Mouse (Mus musculus): Measurements from ENCODE around the gene Cipc.

The Cipc gene

DNA sequence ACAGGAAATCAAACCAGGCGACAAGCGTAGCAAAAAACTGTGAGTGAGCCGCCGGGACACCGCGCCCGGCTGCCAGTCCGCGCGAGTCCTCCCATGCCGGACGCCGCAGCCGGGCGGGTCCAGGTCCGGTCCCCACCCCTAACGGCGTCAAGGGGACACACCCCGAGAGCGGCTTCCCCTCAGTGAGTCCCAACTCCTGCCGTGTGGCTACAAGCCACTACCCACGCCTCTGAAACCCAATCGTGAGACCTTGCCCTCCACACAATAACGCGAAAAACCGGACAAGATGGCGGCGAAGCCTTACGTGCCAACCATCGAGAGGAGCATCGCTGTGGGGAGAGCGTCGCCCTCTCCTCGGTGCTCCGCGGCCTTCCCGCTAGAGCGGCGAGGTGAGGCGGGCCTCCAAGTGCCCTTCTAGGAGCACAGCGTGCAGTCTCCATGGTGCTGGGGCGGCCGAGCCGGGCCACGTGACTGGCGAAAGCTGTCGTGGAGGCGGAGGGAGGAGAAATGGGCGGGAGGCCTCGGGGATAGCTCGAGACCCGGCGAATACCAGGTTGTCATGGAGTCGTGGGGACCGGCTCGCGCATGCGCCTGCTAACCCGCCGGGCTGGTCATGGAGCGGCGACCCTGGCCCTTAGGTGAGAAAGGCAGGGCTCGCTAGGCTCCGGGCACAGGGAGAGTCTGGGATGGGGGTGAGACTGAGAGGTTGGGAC lies at the start of gene Cipc:
Gene Cipc, plus strand, starts transcription at position 182 of the 713 bp plus-strand sequence.
- in situ Hi-C loops (cut with MboI; ENCODE audit: unreplicated experiment in 2 of 2), result loop anchor here in 1 of 2 experiments (25.0 kb wide), 2 partner anchors 810 to 1110 kb away; no protein-coding TSS in a partner anchor

DNA sequence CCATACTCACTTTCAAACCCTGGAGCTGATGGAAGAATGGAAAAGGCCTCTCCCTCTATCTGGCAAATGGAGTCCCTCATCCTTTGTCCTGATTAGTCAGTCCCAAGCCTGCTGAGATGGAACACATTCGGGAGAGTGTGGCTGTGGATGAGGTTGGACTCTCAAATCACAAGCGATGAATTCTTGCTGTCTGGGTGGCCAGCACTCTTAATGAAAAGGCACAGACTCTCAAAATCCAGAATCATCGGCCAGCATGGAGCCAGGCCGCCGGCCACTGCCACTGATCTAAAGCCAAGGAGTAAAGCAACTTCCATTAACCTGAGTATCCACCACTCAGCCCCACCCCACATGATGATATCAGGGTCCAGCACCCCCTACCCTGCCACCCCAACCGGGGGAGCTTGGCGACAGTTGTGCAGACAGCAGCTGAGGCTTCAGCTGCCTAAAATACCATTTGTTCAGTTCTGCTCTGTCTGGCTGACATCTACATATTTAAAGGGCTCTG lies 49.0 kb upstream of the Cipc start:
- in situ Hi-C loops (cut with MboI; ENCODE audit: unreplicated experiment in 2 of 2), result loop anchor here in 1 of 2 experiments (25.0 kb wide), 1 partner anchor 1436 kb away; the partner anchor contains the start of gene Fos

DNA sequence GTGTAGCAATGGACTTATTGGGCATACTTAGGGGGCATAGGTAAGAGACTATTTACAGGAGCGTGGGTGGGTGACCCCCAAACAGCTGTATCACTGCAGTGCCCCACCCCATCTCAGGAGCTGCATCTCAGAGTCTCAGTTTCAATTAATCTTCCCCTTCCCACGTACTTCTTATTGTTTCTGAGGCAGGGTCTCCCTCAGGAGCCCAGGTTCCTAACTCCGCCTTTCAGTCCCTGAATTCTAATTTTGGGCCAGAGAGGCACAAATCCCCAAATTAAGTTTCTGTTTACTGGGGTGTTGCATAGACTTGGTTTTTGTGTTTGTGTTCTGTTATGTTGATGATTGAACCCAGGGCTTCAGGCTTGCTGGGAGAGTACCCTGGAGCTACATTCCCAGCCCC lies 48.4 kb upstream of the Cipc start:
- in situ Hi-C loops (cut with MboI; ENCODE audit: unreplicated experiment in 2 of 2), result loop anchor here in 1 of 2 experiments (25.0 kb wide), 1 partner anchor 1436 kb away; the partner anchor contains the start of gene Fos

DNA sequence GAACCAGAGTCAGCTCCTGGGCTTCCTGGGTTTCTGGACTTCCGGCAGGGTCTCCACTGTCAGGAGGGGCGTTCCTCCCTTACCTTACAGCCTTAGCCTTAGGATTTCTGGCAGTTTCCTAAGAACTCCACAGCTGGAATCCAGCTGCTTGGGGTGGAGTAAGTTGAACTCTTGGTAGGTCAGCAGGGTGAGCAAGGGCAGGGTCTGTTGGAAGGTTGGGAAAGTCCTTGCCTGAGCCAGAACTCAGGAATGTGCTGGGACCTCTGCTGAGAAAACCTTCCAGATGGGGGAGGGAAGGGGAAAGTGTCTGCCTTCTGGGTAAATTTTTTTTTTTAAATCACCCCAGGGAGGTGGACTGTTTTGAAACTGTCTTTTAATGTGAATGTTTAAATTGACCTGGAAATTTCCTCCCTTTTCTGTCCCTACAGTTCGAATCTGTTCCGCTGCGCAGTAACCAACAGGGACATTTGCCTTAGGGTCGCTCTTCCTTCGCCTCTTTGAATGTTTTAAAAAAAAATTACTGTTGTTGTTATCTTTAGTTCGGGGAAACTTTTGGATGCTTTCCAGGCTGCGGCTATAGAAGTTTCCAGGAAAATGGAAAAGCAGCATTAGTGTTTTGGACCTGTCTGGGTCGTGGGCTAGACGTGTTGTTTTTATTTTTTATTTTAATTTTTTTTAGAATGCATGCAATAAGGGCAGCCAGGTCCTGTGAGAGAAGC lies 47.2 kb upstream of the Cipc start:
- in situ Hi-C loops (cut with MboI; ENCODE audit: unreplicated experiment in 2 of 2), result loop anchor here in 1 of 2 experiments (25.0 kb wide), 1 partner anchor 1437 kb away; the partner anchor contains the start of gene Fos

- in situ Hi-C loops (cut with MboI; ENCODE audit: unreplicated experiment in 2 of 2), result no loop called here
These were observed 42.7 kb upstream of the Cipc start for GRCm38 (mm10) chr12:86903828-86904806.

GRCm38 (mm10) chr12:86905203-86905602 lies 41.6 kb upstream of the Cipc start:
- in situ Hi-C loops (cut with MboI; ENCODE audit: unreplicated experiment in 2 of 2), result loop anchor here (5.0 kb wide), 2 partner anchors 108 to 113 kb away; no protein-coding TSS in a partner anchor

DNA sequence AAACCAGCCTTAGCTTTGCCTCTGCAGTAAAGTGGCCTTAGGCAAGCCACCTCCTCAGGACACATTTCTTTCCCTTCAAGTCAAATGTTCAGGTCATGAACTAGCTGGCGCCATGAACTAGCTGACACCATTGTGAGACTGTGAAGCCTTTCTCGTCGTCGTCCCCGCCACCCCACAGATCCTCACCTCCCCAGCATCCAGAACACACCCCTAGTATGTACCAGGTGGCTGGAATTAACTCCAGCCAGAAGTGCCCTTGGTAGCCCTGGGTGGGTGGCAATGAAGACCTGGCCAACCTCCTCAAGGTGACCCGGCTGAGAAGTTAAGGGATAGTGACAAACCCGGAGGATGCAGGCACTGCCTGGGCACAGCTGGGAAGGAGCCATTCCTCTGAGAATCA lies 41.0 kb upstream of the Cipc start:
- in situ Hi-C loops (cut with MboI; ENCODE audit: unreplicated experiment in 2 of 2), result loop anchor here (5.0 kb wide), 2 partner anchors 109 to 114 kb away; no protein-coding TSS in a partner anchor

DNA sequence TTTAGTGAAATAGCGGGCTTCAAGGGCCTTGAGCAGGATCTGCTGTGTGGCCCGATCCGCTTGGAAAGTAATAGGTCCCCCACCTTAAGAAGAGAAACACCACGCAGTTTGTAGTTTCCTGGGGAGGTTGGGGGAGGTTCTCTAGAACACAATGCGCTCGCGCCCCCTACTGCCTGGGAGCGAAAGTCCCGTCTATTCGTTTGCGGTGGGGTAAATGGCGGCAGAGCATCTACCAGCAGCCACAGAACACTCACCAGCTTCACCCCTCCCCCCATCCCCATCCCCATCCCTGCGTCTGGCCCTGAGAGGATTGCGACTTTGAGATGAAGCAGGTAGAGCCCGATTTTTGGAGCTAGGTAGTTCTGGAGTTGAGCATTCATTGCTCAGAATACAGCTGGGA lies 40.4 kb upstream of the Cipc start:
- in situ Hi-C loops (cut with MboI; ENCODE audit: unreplicated experiment in 2 of 2), result loop anchor here (5.0 kb wide), 2 partner anchors 109 to 114 kb away; no protein-coding TSS in a partner anchor

- in situ Hi-C loops (cut with MboI; ENCODE audit: unreplicated experiment in 2 of 2), result no loop called here
These were observed 35.3 kb upstream of the Cipc start for GRCm38 (mm10) chr12:86911482-86911931.

- in situ Hi-C loops (cut with MboI; ENCODE audit: unreplicated experiment in 2 of 2), result no loop called here
These were observed 34.3 kb upstream of the Cipc start for GRCm38 (mm10) chr12:86912335-86913093.

- in situ Hi-C loops (cut with MboI; ENCODE audit: unreplicated experiment in 2 of 2), result no loop called here
These were observed 32.5 kb upstream of the Cipc start for GRCm38 (mm10) chr12:86914351-86914750.

DNA sequence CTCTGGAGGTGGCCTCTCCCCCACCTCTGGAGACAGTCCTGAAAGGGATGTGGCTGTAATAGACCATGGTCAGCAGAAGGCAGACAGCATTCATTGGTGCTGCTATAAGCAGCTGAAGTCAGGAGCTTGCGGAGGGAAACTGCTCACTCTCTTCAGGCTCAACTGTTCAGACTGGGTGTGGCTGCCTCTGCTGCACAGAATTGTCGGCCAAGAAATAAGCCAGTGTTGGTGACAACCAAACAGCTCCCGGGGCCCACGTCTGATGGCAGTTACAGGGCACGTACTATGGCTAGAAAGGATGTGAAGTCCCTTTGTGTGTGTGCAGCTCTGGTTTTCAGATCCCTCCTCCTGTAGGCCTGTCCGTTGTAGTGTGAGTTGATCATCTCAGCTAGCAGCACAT lies 32.1 kb upstream of the Cipc start:
- in situ Hi-C loops (cut with MboI; ENCODE audit: unreplicated experiment in 2 of 2), result no loop called here

DNA sequence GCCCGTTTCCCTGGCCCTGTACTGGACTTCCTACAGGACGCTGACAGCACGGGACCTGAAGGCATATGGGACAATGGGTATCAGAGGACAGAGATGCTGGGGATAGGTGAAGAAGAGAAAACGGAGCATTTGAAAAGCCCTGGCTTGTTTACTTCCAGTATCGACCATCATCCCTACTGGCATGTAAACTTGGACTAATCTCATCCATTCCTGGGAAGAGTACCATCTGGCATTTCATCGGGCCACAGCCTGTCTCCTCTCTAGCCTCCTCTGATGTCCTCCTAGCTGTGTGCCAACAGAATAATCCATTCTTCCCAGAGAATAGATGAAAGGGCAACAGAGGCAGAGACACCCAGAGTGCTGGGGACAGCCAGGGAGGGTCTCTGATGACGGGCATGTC lies 31.2 kb upstream of the Cipc start:
- in situ Hi-C loops (cut with MboI; ENCODE audit: unreplicated experiment in 2 of 2), result no loop called here

GRCm38 (mm10) chr12:86916796-86917573 lies 29.9 kb upstream of the Cipc start:
- in situ Hi-C loops (cut with MboI; ENCODE audit: unreplicated experiment in 2 of 2), result no loop called here

- in situ Hi-C loops (cut with MboI; ENCODE audit: unreplicated experiment in 2 of 2), result no loop called here
These were observed 28.4 kb upstream of the Cipc start for GRCm38 (mm10) chr12:86918361-86918967.

DNA sequence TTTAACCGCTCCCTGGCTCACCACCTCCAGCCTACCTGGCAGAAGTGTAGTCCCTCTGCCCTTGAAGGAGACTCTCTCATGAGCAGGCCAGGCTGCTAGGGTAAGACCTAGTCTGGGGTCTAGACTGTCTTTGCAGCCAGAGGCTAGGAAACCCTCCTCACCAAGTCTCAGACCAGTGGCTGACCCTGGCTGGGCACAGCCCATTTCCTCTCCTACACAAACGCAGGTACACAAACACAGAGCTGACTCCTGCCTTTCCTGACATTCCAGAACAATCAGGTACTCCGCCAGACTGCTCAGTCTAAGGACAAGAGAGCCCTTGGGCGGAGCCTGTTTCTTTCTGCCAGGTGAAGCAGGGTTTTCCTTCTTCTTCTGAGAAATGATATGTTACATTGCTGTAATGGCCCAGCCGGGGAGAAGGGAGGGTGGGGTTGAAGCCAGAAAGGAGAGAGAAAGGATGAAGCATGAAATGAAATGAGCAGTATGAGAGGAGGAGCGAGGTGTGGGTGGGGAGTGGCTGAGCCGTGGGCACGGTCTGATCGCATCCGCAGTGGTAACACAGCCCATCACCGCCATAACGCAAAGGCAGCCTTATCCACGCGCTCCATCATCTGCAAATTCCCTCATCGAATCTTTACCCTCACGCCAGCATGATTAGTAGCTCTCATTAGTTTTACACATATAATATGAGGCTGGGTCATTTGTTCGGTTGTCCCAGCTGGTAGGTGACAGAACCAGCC lies 27.7 kb upstream of the Cipc start:
- in situ Hi-C loops (cut with MboI; ENCODE audit: unreplicated experiment in 2 of 2), result no loop called here

DNA sequence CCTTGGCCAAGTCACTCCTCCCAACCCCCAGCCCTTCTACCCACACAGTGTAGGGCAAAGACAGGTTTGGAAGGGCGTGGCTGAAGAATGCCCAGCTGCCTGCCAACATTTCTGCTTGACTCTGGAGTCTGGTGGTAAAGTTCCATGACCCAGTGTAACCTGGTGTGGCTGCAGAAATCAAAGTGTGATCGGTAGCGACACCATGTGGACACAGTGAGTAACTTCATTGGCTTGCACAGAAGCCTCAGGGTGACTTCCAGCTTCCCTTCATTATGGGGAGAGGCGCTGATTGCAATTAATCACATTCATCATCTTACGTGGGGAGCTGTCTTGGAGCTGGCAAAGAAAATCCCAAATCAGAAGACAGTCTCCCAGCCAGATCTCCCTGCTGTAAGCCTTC lies 23.0 kb upstream of the Cipc start:
- in situ Hi-C loops (cut with MboI; ENCODE audit: unreplicated experiment in 2 of 2), result loop anchor here in 1 of 2 experiments (10.0 kb wide), 1 partner anchor 149 kb away; no protein-coding TSS in a partner anchor
